Mouse (Mus musculus) heart, embryonic 11.5 days (tissue): ENCODE data around the gene Clec2l. TPM values are rescaled to one million over a fixed set of nuclear protein-coding genes. Genes with fewer than 3 reads are reported as not detected.

Source experiments
- ATAC-seq: fragments of 200-750 bp; cut with Nextera tagmentation; replicated peaks from 2 replicates; pipeline ENCODE4 v1.8.0; 2017; ENCODE audit warnings: moderate library complexity; ENCODE audit not compliant: insufficient number of reproducible peaks, low FRiP score, low TSS enrichment
- H3K27ac ChIP-seq: fragments of 300-500 bp; sonication (generic); 2 replicates; pipeline ENCODE4 v1.5.1; 2014; ENCODE audit warnings: mild to moderate bottlenecking, low read depth, low read length
- H3K27me3 ChIP-seq: fragments of 300-500 bp; sonication (generic); 2 replicates; pipeline ENCODE4 v1.6.1; 2014; ENCODE audit warnings: mild to moderate bottlenecking, low read length, mixed read lengths; ENCODE audit not compliant: control insufficient read depth, insufficient read depth
- H3K36me3 ChIP-seq: fragments of 300-500 bp; sonication (generic); 2 replicates; pipeline ENCODE4 v1.6.1; 2014; ENCODE audit warnings: mild to moderate bottlenecking, low read length, moderate library complexity, mixed read lengths; ENCODE audit not compliant: control insufficient read depth, insufficient read depth
- H3K4me1 ChIP-seq: fragments of 300-500 bp; sonication (generic); 2 replicates; pipeline ENCODE4 v1.6.1; 2014; ENCODE audit warnings: low read length; ENCODE audit not compliant: control insufficient read depth, insufficient read depth
- H3K4me2 ChIP-seq: fragments of 300-500 bp; sonication (generic); 2 replicates; pipeline ENCODE4 v1.6.1; 2014; ENCODE audit warnings: mild to moderate bottlenecking, moderate library complexity
- H3K4me3 ChIP-seq: fragments of 300-500 bp; sonication (generic); 2 replicates; pipeline ENCODE4 v1.5.1; 2014; ENCODE audit warnings: low read depth, low read length
- H3K9ac ChIP-seq: fragments of 300-500 bp; sonication (generic); 2 replicates; pipeline ENCODE4 v1.6.1; 2014; ENCODE audit warnings: mild to moderate bottlenecking, low read depth, low read length, moderate library complexity
- H3K9me3 ChIP-seq: fragments of 300-500 bp; sonication (generic); replicated peaks from 2 replicates; pipeline ENCODE4 v1.6.1; 2016; ENCODE audit warnings: low read length; ENCODE audit not compliant: control insufficient read depth
- WGBS: fragments of 180-500 bp; shearing (Covaris S2); extraction: QIAGEN DNeasy Blood & Tissue Kit; methylation state at CpG from one replicate; pipeline ENCODE4 v1.1.7; 2014; ENCODE audit not compliant: insufficient replicate concordance; 5-methylcytosine and 5-hydroxymethylcytosine counted together
- polyA plus RNA-seq: library from polyadenylated mRNA; unstranded; fragments of >200 nt; fragmentation: Nextera tagmentation; extraction: Ambion mirVana; gene quantifications from 2 replicates; pipeline ENCODE4 v1.2.1, GENCODE M21; 2014

The Clec2l gene
- polyA plus RNA-seq, 1 experiment from 2014 or later, result 1.1 TPM

DNA sequence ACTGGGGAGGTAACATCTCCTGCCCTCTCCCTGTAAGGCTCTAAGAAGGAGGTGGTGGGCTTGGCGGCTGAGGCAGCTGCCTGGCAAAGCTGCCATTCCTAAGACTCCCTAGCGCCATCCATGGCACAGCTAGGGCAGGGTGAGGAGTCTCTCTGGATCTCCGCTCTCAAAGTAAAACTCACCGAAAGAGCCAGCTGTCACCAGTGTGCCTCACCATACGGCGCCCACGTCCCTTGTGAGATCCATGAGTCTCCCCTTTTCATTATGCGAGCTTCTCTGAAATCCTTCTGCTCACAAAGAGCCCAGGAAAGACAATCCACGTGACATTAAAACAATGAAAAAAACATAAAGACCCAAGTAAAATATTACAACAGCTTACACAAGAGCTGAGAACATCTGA, 33.7 kb downstream of the Clec2l start:
- ATAC-seq, result no peak
- 91% methylated on average over 9 of the region's 9 CpGs for WGBS
- H3K9me3 ChIP-seq, result no peaks in the 10 kb centered on the region
- no peak overlapping the region for H3K4me2 ChIP-seq
- no peak overlapping the region for H3K27ac ChIP-seq
- H3K36me3 ChIP-seq, result peaks cover 25% of the 10 kb centered on the region
- 0 out of 2 replicates have a peak, but pooled peaks cover 2% of the 10 kb centered on the region for H3K4me1 ChIP-seq
- no peaks in the 10 kb centered on the region for H3K27me3 ChIP-seq
- H3K4me3 ChIP-seq, result no peak overlapping the region
- H3K9ac ChIP-seq, result no peak overlapping the region

DNA sequence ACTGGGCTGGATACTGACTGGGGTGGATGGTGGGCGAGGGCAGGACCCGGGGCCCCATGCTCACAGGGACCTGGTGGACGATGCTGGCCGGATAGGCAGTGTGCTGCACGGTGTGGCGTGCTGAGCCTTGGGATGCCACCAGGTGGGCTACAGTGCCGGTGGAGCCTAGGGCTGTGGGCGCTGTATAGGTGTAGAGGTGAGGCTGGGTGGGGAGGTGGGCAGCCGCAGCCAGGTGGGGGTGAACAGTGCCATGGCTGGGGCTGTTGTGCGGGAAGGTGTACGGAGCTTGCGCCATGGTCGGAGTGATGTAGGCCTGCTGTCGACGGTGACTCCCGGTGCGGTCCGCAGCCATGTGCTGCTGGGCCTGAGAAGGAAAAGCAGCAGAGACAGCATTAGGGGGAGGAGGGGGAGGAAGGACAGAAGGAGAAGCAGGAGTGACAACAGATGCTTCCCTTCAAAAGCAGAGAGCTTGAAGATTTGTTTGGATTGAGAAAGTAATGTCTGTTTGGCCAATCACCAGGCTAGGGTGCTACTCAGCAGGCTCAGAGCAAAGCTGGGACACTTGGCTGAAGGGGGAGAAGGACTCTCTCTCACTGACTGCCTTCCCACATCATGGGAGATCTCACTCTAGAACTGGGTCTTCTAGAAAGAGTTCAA, 35.5 kb downstream of the Clec2l start:
- peaks cover 26% of the 10 kb centered on the region for H3K36me3 ChIP-seq
- no peak for ATAC-seq
- 87% methylated on average over 18 of the region's 18 CpGs for WGBS

DNA sequence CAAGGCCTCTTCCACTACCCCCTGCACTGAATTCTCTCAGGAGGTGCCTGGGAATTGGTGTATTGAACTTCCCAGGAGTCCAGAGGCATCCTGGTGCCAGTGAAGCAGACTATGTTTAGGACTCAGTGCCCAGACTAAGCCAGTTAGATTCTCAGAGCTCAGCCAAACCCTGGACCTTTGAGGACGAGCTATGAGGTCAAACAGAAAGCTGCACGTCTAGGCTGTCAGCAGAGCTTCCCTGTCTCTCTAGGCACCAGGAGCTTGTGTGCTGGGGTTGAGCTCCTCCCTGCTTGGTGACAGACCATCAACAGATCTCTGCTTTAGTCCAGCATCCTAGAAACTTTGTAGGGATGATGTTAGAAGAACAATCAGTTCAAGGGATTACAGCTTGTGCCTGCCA, 38.6 kb downstream of the Clec2l start:
- H3K27me3 ChIP-seq, result no peaks in the 10 kb centered on the region
- H3K4me1 ChIP-seq, result peaks cover 33% of the 10 kb centered on the region
- H3K4me2 ChIP-seq, result no peak overlapping the region
- peaks cover 19% of the 10 kb centered on the region for H3K36me3 ChIP-seq
- no peak overlapping the region for H3K9ac ChIP-seq
- no peak overlapping the region for H3K27ac ChIP-seq
- no peaks in the 10 kb centered on the region for H3K9me3 ChIP-seq
- H3K4me3 ChIP-seq, result no peak overlapping the region
- 41% methylated on average over 2 of the region's 2 CpGs for WGBS
- no peak for ATAC-seq

More for the DNA sequence above, 35.5 kb downstream of the Clec2l start:
- Histone ChIP-seq H3K9me3 (no peaks in the 10 kb centered on the region), H3K4me1 (peaks cover 17% of the 10 kb centered on the region), H3K4me3 (no peak overlapping the region), H3K27ac (no peak overlapping the region), H3K9ac (no peak overlapping the region), H3K4me2 (no peak overlapping the region), H3K27me3 (no peaks in the 10 kb centered on the region)

DNA sequence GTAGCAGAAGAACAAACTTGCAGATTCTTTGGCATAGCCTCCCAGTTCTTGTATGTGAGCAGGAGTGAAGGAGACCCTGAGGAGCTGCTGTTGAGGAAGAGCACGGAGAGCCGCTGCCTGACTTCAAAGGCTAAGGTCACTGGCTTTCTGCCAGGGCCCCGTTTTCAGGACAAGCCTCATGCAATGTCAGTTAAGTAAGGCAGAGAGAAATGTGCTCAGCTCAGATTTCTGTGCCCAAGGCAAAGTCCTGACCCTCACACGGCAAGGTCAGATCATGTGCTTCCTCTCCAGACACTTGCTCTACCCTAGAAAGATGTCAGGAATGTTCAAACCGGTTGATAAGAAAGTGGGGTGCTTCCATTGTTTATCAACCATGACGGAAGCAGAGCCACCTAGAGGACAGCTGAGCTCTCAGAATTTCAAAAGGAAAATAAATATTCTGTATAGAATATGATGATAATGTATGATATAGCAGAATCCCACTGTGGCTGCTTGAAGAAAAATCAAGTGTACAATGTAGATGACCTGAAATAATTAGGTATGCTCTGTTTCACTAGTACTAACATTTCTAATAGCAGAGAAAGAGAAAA, 40.0 kb downstream of the Clec2l start:
- peaks cover 14% of the 10 kb centered on the region for H3K36me3 ChIP-seq
- peak overlapping the region; percentile 91 for H3K27ac ChIP-seq
- WGBS, result 18% methylated on average over 6 of the region's 6 CpGs
- no peaks in the 10 kb centered on the region for H3K27me3 ChIP-seq
- no peak overlapping the region for H3K9ac ChIP-seq
- no peaks in the 10 kb centered on the region for H3K9me3 ChIP-seq
- ATAC-seq, result no peak
- H3K4me1 ChIP-seq, result peaks cover 33% of the 10 kb centered on the region
- H3K4me3 ChIP-seq, result no peak overlapping the region
- H3K4me2 ChIP-seq, result no peak overlapping the region

DNA sequence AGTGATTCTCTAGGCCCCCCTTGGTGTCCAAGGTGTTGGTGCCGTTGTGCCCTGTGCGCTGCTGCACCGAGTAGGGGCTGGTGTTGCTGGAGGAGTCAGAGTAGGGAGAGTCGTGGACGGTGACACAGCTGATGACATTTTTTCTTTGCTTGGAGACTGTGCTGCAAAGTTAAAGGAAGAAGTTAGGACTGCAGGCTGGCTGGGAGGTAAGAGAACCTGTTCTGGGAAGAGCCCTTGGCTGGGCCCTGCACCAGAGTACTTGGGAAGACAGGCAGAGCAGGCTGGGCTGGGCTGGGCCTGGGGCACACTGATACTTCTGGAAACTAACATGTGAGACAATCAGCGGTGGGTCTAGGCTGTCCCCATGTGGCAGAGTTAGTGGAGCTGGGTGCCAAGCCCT, 40.7 kb downstream of the Clec2l start:
- Histone ChIP-seq H3K4me2 (no peak overlapping the region), H3K9me3 (no peaks in the 10 kb centered on the region), H3K4me3 (no peak overlapping the region), H3K4me1 (peaks cover 33% of the 10 kb centered on the region), H3K9ac (no peak overlapping the region), H3K27me3 (no peaks in the 10 kb centered on the region), H3K27ac (peak overlapping the region; percentile 91), H3K36me3 (peaks cover 16% of the 10 kb centered on the region)
- WGBS, result 77% methylated on average over 6 of the region's 6 CpGs
- no peak for ATAC-seq

DNA sequence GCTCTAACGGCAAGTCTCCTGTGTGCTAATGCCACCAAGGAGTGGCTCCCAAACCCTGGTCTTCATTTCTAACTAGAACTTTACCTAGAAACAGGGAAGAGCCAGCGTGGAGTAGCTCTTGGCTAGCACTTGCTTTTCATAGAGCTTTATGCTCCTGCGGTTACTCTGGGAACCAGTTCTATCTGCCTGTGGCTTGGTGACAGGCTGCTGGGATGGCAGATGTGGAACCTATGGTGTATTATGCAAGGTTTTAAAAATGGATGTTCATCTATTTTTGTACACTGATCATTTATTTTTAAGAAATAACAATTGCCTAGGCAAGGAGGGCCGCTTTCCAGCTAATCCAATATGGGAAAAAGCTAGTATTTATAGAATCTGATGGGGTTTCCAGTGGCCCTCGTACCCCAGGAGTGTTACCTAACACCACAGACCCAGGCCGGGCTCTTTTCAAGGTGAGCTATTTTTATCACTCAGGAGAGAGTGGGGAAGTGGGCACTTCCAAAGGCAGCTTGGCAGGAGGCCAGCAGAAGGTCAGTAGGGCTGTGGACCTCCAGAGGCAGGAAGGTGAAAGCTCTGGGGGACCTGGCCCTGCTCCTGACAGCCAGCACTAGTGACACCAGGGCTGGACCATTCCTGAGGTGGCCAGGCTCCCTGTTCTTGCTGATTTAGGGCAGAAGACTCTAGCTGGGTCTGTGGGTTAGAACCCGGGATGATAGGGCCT, 41.6 kb downstream of the Clec2l start:
- no peaks in the 10 kb centered on the region for H3K9me3 ChIP-seq
- peak overlapping the region; percentile 91 for H3K27ac ChIP-seq
- peaks cover 33% of the 10 kb centered on the region for H3K4me1 ChIP-seq
- no peaks in the 10 kb centered on the region for H3K27me3 ChIP-seq
- H3K9ac ChIP-seq, result no peak overlapping the region
- H3K36me3 ChIP-seq, result peaks cover 16% of the 10 kb centered on the region
- ATAC-seq, result no peak; the same call in 1 of the 2 replicates
- WGBS, result 63% methylated on average over 7 of the region's 7 CpGs
- no peak overlapping the region for H3K4me3 ChIP-seq
- no peak overlapping the region for H3K4me2 ChIP-seq

DNA sequence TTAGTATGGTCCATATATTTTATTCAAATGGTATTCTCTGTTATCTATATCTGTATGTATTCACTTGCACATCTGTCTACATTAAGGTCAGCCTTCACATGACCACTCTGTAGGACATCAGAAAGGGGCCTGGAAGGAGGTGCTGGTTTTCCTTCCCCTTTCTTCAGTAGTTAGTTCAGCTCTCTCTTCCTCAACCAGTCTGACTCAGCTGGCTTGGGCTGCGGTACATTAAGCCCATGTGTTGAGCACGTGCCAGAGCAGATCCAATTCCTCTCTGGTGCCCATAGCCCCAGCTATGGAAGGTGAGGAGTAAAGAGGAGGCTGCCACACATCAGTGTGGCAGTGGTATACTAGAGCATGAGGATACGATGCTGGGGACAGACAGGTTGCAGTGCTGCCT, 47.6 kb downstream of the Clec2l start:
- Histone ChIP-seq H3K27ac (no peak overlapping the region), H3K27me3 (no peaks in the 10 kb centered on the region), H3K36me3 (peaks cover 13% of the 10 kb centered on the region), H3K4me1 (peaks cover 14% of the 10 kb centered on the region), H3K4me2 (no peak overlapping the region), H3K9ac (no peak overlapping the region), H3K9me3 (no peaks in the 10 kb centered on the region), H3K4me3 (no peak overlapping the region)
- WGBS, result 91% methylated on average over 3 of the region's 3 CpGs
- ATAC-seq, result no peak

DNA sequence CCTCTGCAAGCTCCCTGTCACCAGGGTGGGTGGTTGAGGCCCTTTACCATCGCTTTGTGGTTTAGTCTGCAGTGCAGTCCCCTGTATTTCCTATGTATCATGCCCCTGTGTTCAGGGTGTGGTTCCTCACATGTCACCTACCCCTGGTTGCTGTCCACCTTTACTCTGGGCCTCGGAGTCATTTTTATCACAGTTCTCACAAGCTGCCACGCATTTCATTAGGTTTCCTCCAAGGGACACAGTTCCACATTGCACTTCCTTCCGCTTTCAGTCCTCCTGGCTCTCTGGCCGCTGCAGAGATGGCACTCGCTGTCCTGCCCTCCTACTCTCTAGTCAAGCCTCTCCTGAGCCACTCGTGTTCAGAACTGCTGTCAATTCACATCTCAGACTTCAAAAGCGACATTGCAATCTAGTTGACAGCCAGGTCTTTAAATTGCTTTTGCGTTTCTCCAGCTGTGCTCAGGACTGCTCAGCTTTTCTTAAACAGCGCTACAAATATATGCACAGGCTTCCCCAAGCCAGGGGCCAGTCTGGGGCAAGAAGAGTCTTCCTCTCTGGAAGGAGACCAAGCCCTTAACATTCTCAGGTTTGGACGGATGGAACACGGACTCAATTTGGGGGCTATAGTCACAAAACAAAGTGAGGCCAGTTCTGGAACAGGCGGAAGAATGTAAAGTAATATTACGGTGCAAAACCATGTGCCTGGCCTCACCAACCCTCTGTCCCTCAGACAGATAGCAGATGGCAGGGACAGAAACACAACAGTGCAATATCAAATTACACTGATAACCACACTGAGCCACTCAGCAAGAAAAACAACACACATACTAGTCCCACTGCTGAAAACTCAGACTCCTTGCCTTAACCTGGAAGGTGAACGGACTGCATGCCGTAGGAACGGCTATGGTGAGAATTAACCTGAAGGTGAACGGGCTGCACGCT, 51.4 kb downstream of the Clec2l start:
- ATAC-seq, result no peak

More for the DNA sequence above, 51.4 kb downstream of the Clec2l start:
- H3K4me2 ChIP-seq, result no peak overlapping the region
- H3K9me3 ChIP-seq, result no peaks in the 10 kb centered on the region
- no peaks in the 10 kb centered on the region for H3K27me3 ChIP-seq
- H3K4me1 ChIP-seq, result peaks cover 14% of the 10 kb centered on the region
- H3K9ac ChIP-seq, result no peak overlapping the region
- peak overlapping the region; percentile 41; the same call in 1 of the 2 replicates for H3K27ac ChIP-seq
- 67% methylated on average over 19 of the region's 19 CpGs for WGBS
- peaks cover 24% of the 10 kb centered on the region for H3K36me3 ChIP-seq
- no peak overlapping the region for H3K4me3 ChIP-seq
